Mouse (Mus musculus) liver, postnatal 0 days (tissue): ENCODE measurements at regions not wholly inside any gene's neighbourhood (a gene's known extent, or its start where the extent isn't known, plus 50 kb on each side); places are given as distances from the start of the nearest gene placed in this dataset.

Source experiments
- ATAC-seq: fragments of 200-750 bp; cut with Nextera tagmentation; 2 replicates; pipeline ENCODE4 v1.8.0; 2017; ENCODE audit warnings: mild to moderate bottlenecking, moderate library complexity
- DNase-seq: peaks from one replicate; pipeline ENCODE4 v3.0.0-alpha.2; 2016
- H3K27ac ChIP-seq: fragments of 300-500 bp; sonication (generic); 2 replicates; pipeline ENCODE4 v1.5.1; 2014; ENCODE audit warnings: antibody characterized with exemption, moderate library complexity, mild to moderate bottlenecking, low read depth
- H3K27me3 ChIP-seq: fragments of 300-500 bp; sonication (generic); 2 replicates; pipeline ENCODE4 v1.6.1; 2014; ENCODE audit warnings: low read length, control low read depth, mixed read lengths; ENCODE audit not compliant: insufficient read depth
- H3K36me3 ChIP-seq: fragments of 300-500 bp; sonication (generic); replicated peaks from 2 replicates; pipeline ENCODE4 v1.6.1; 2014; ENCODE audit warnings: mild to moderate bottlenecking, control low read depth, low read length, moderate library complexity, mixed read lengths; ENCODE audit not compliant: insufficient read depth
- H3K4me1 ChIP-seq: fragments of 300-500 bp; sonication (generic); 2 replicates; pipeline ENCODE4 v1.6.1; 2014; ENCODE audit warnings: antibody characterized with exemption, mild to moderate bottlenecking, control low read depth; ENCODE audit not compliant: insufficient read depth
- H3K4me2 ChIP-seq: fragments of 300-500 bp; sonication (generic); 2 replicates; pipeline ENCODE4 v1.6.1; 2014; ENCODE audit warnings: low read depth, mild to moderate bottlenecking, low read length, moderate library complexity, mixed read lengths
- H3K4me3 ChIP-seq: fragments of 300-500 bp; sonication (generic); 2 replicates; pipeline ENCODE4 v1.5.1; 2014; ENCODE audit warnings: low read depth, low read length
- H3K9ac ChIP-seq: fragments of 300-500 bp; sonication (generic); replicated peaks from 2 replicates; pipeline ENCODE4 v1.6.1; 2014; ENCODE audit warnings: mild to moderate bottlenecking, moderate library complexity
- H3K9me3 ChIP-seq: fragments of 300-500 bp; sonication (generic); 2 replicates; pipeline ENCODE4 v1.6.1; 2016; ENCODE audit warnings: mild to moderate bottlenecking, control low read depth, low read length, mixed read lengths
- CTCF ChIP-seq: sonication (generic); IDR thresholded peaks from 2 replicates; pipeline ENCODE4 v1.5.1; 2016; ENCODE audit warnings: antibody characterized with exemption, low read depth
- EP300 ChIP-seq: IDR thresholded peaks from 2 replicates; pipeline ENCODE4 v1.6.1; 2016; ENCODE audit warnings: antibody characterized with exemption, low read depth, mild to moderate bottlenecking
- WGBS: fragments of 180-500 bp; shearing (Covaris S2); extraction: QIAGEN DNeasy Blood & Tissue Kit; methylation state at CpG from one replicate; pipeline ENCODE4 v1.1.7; 2014; ENCODE audit not compliant: insufficient replicate concordance; 5-methylcytosine and 5-hydroxymethylcytosine counted together

- Histone ChIP-seq H3K9me3 (0 out of 2 replicates have a peak, but pooled peaks cover 6% of the 10 kb centered on the region), H3K4me3 (no peak overlapping the region), H3K27ac (no peak overlapping the region), H3K4me1 (no peaks in the 10 kb centered on the region), H3K36me3 (no peaks in the 10 kb centered on the region), H3K27me3 (no peaks in the 10 kb centered on the region), H3K9ac (no peak overlapping the region), H3K4me2 (no peak overlapping the region)
- DNase-seq (no peak), ATAC-seq (no peak)
- 74% methylated on average over 6 of the region's 6 CpGs for WGBS
- TF ChIP-seq CTCF (no peak), EP300 (no peak)
These were observed 357.6 kb downstream of the 1500009L16Rik start for GRCm38 (mm10) chr10:84080236-84080635.

GRCm38 (mm10) chr10:84081673-84082072 lies 358.7 kb downstream of the Nuak1 start:
- Histone ChIP-seq H3K27me3 (no peaks in the 10 kb centered on the region), H3K36me3 (no peaks in the 10 kb centered on the region), H3K27ac (no peak overlapping the region), H3K4me1 (no peaks in the 10 kb centered on the region), H3K4me3 (no peak overlapping the region), H3K9ac (no peak overlapping the region), H3K9me3 (0 out of 2 replicates have a peak, but pooled peaks cover 6% of the 10 kb centered on the region), H3K4me2 (no peak overlapping the region)
- DNase-seq (no peak), ATAC-seq (no peak)
- 45% methylated on average over 5 of the region's 6 CpGs for WGBS
- TF ChIP-seq EP300, result no peak
- TF ChIP-seq CTCF, result no peak

- TF ChIP-seq EP300, result no peak
- no peaks in the 10 kb centered on the region for H3K9me3 ChIP-seq
- no peak overlapping the region for H3K4me2 ChIP-seq
- DNase-seq, result no peak
- no peak overlapping the region for H3K4me3 ChIP-seq
- no peak overlapping the region for H3K9ac ChIP-seq
- H3K27ac ChIP-seq, result no peak overlapping the region
- WGBS, result 55% methylated on average over 5 of the region's 5 CpGs
- peaks cover 7% of the 10 kb centered on the region; the same call in 1 of the 2 replicates for H3K4me1 ChIP-seq
- no peaks in the 10 kb centered on the region for H3K36me3 ChIP-seq
- ATAC-seq, result no peak
- no peaks in the 10 kb centered on the region for H3K27me3 ChIP-seq
These were observed 352.9 kb downstream of the Nuak1 start for GRCm38 (mm10) chr10:84087528-84087927.

GRCm38 (mm10) chr10:84087929-84088328 lies 352.5 kb downstream of the Nuak1 start:
- H3K4me3 ChIP-seq, result no peak overlapping the region
- H3K9me3 ChIP-seq, result no peaks in the 10 kb centered on the region
- no peak overlapping the region for H3K4me2 ChIP-seq
- DNase-seq (no peak), ATAC-seq (no peak)
- H3K27ac ChIP-seq, result no peak overlapping the region
- no peaks in the 10 kb centered on the region for H3K27me3 ChIP-seq
- H3K36me3 ChIP-seq, result no peaks in the 10 kb centered on the region
- peaks cover 7% of the 10 kb centered on the region; the same call in 1 of the 2 replicates for H3K4me1 ChIP-seq
- WGBS, result 66% methylated on average over 3 of the region's 3 CpGs
- TF ChIP-seq CTCF, result no peak
- no peak for TF ChIP-seq EP300
- no peak overlapping the region for H3K9ac ChIP-seq

GRCm38 (mm10) chr10:84088799-84089778 lies 351.3 kb downstream of the Nuak1 start:
- H3K27ac ChIP-seq, result no peak overlapping the region
- TF ChIP-seq EP300 (no peak), CTCF (no peak)
- 66% methylated on average over 18 of the region's 18 CpGs for WGBS
- H3K9me3 ChIP-seq, result no peaks in the 10 kb centered on the region
- H3K36me3 ChIP-seq, result no peaks in the 10 kb centered on the region
- ATAC-seq (no peak), DNase-seq (no peak)
- no peak overlapping the region for H3K4me2 ChIP-seq
- no peaks in the 10 kb centered on the region for H3K27me3 ChIP-seq
- H3K4me1 ChIP-seq, result peaks cover 7% of the 10 kb centered on the region; the same call in 1 of the 2 replicates
- no peak overlapping the region for H3K4me3 ChIP-seq
- H3K9ac ChIP-seq, result no peak overlapping the region

- Histone ChIP-seq H3K4me2 (no peak overlapping the region), H3K9ac (no peak overlapping the region), H3K36me3 (no peaks in the 10 kb centered on the region), H3K4me3 (no peak overlapping the region), H3K27me3 (no peaks in the 10 kb centered on the region), H3K9me3 (no peaks in the 10 kb centered on the region), H3K4me1 (no peaks in the 10 kb centered on the region), H3K27ac (no peak overlapping the region)
- ATAC-seq (no peak), DNase-seq (no peak)
- no peak for TF ChIP-seq EP300
- no peak for TF ChIP-seq CTCF
- 79% methylated on average over 4 of the region's 4 CpGs for WGBS
These were observed 346.5 kb downstream of the Nuak1 start for GRCm38 (mm10) chr10:84093919-84094318.
